Mouse (Mus musculus): ENCODE data around the gene Lcmt1.

The Lcmt1 gene

GRCm38 (mm10) chr7:123398828-123399227 lies 29.2 kb downstream of the Lcmt1 start:
- CTCF ChIA-PET = no interaction called here

- CTCF ChIA-PET = no interaction called here
These were observed 29.7 kb downstream of the Lcmt1 start for GRCm38 (mm10) chr7:123399286-123399685.

GRCm38 (mm10) chr7:123401121-123401520 lies 31.5 kb downstream of the Lcmt1 start:
- CTCF ChIA-PET = no interaction called here

- CTCF ChIA-PET = no interaction called here
These were observed 34.6 kb downstream of the Lcmt1 start for GRCm38 (mm10) chr7:123404198-123404597.

- CTCF ChIA-PET = no interaction called here
These were observed 36.0 kb downstream of the Lcmt1 start for GRCm38 (mm10) chr7:123405619-123406018.

GRCm38 (mm10) chr7:123406988-123407387 lies 37.4 kb downstream of the Lcmt1 start:
- CTCF ChIA-PET = no interaction called here

- CTCF ChIA-PET = no interaction called here
These were observed 40.9 kb downstream of the Lcmt1 start for GRCm38 (mm10) chr7:123410502-123410901.

- CTCF ChIA-PET = no interaction called here
These were observed 41.5 kb downstream of the Lcmt1 start for GRCm38 (mm10) chr7:123411109-123411508.

GRCm38 (mm10) chr7:123412143-123412542 lies 42.6 kb downstream of the Lcmt1 start:
- CTCF ChIA-PET = no interaction called here

- CTCF ChIA-PET = no interaction called here
These were observed 47.2 kb downstream of the Lcmt1 start for GRCm38 (mm10) chr7:123416803-123417202.

GRCm38 (mm10) chr7:123417661-123418060 lies 48.1 kb downstream of the Lcmt1 start:
- CTCF ChIA-PET = no interaction called here

GRCm38 (mm10) chr7:123419984-123420383 lies 50.4 kb downstream of the Lcmt1 start:
- CTCF ChIA-PET = no interaction called here

- CTCF ChIA-PET = no interaction called here
These were observed 52.4 kb downstream of the Lcmt1 start for GRCm38 (mm10) chr7:123421958-123422357.

- CTCF ChIA-PET = no interaction called here
These were observed 54.7 kb downstream of the Lcmt1 start for GRCm38 (mm10) chr7:123424281-123424680.

GRCm38 (mm10) chr7:123425134-123425757 lies 55.7 kb downstream of the Lcmt1 start:
- CTCF ChIA-PET = no interaction called here

- CTCF ChIA-PET = no interaction called here
These were observed 60.2 kb downstream of the Lcmt1 start for GRCm38 (mm10) chr7:123429624-123430410.

GRCm38 (mm10) chr7:123430411-123430705 lies 60.8 kb downstream of the Lcmt1 start:
- CTCF ChIA-PET = no interaction called here

GRCm38 (mm10) chr7:123431206-123431605 lies 61.6 kb downstream of the Lcmt1 start:
- CTCF ChIA-PET = no interaction called here

GRCm38 (mm10) chr7:123442079-123442478 lies 72.5 kb downstream of the Lcmt1 start:
- CTCF ChIA-PET = no interaction called here

GRCm38 (mm10) chr7:123448794-123449193 lies 79.2 kb downstream of the Lcmt1 start:
- CTCF ChIA-PET = no interaction called here

GRCm38 (mm10) chr7:123449676-123450075 lies 80.1 kb downstream of the Lcmt1 start:
- CTCF ChIA-PET = no interaction called here

- CTCF ChIA-PET = no interaction called here
These were observed 80.9 kb downstream of the Lcmt1 start for GRCm38 (mm10) chr7:123450515-123450914.

GRCm38 (mm10) chr7:123452551-123452950 lies 83.0 kb downstream of the Lcmt1 start:
- CTCF ChIA-PET = no interaction called here

GRCm38 (mm10) chr7:123453066-123453465 lies 83.5 kb downstream of the Lcmt1 start:
- CTCF ChIA-PET = no interaction called here
